Mouse (Mus musculus): ENCODE data around the gene Hspa1l. TPM values are rescaled to one million over a fixed set of nuclear protein-coding genes. Genes with fewer than 3 reads are reported as not detected.

Hspa1l gene
- polyA plus RNA-seq, 1 experiment from 2014 or later = 0.16 TPM

DNA sequence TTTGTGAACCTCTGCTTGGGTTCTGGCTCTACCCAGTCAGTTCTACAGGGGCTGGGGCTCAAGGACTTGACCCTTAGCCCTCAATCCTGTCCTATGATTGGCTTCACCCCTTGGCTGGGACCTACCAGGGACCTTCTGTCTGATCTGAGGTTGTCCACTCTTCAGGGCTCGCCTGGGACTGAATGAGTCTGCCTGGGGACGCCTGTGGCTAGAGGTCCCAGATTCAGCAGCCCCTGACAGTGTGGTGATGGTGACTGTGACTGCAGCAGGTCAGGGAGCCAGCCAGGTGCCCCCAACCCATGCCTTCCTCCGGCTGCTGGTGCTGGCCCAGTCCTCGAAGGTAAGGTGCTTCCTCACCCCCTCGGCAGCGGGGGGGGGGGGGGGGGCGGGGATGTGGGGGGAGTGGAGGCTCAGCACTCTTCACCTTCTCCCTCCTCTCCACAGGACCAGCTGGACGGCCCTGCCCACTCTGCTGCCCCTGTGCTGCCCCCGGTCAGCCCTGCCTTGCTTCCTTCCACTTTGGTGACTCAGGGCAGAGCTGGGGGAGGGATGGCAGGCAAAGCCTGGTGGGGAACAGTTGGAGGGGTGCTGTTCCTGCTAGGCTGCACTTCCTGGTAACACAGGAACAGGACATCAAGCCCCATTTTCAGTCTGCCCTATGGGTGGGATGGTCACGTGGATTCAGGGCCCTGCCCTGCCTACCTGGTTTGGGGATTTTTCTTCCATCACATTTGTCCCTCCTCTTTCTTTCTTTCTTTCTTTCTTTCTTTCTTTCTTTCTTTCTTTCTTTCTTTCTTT is 52.4 kb downstream of the Hspa1l start:
- Histone ChIP-seq H3K4me2 (replicated peaks) (no peak overlapping the region), H3K4me3 (replicated peaks) (no peak overlapping the region), H3K27ac (no peak overlapping the region), H3K36me3 (no peaks in the 10 kb centered on the region), H3K9ac (no peak overlapping the region), H3K9me3 (no peaks in the 10 kb centered on the region), H3K4me1 (replicated peaks) (peaks cover 50% of the 10 kb centered on the region), H3K27me3 (replicated peaks) (no peaks in the 10 kb centered on the region)
- no peak for ATAC-seq
- 68% methylated on average over 8 of the region's 10 CpGs for WGBS

DNA sequence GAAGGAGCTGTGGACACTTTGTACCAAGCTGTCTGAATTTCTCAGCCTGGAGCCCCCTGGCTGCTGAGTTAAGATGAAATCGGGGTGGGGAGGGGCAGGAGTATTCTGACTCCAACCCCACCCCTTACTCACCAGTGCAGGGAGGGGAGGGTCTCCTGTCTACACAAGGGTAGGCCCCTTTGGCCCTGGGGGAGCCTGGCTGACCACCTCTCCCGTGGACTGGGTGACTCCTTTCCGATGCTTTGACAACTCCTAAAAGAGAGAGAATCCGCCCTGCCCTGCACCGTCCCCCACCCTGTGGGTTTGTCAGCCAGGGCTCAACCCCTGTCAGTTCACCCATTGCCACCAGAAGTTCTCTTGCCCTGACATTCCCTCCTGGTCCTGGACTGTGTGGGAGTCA is 53.7 kb downstream of the Hspa1l start:
- no peak overlapping the region for H3K4me3 ChIP-seq (replicated peaks)
- ATAC-seq = no peak
- H3K9ac ChIP-seq = peak overlapping the region; percentile 20
- H3K4me1 ChIP-seq (replicated peaks) = peaks cover 51% of the 10 kb centered on the region
- no peaks in the 10 kb centered on the region for H3K27me3 ChIP-seq (replicated peaks)
- H3K9me3 ChIP-seq = no peaks in the 10 kb centered on the region
- H3K27ac ChIP-seq = 0 out of 2 replicates have a peak overlapping the region, but pooled peaks have one; percentile 36
- 78% methylated on average over 5 of the region's 5 CpGs for WGBS
- peak overlapping the region; percentile 11; the same call in 1 of the 2 replicates for H3K4me2 ChIP-seq (replicated peaks)
- no peaks in the 10 kb centered on the region for H3K36me3 ChIP-seq

DNA sequence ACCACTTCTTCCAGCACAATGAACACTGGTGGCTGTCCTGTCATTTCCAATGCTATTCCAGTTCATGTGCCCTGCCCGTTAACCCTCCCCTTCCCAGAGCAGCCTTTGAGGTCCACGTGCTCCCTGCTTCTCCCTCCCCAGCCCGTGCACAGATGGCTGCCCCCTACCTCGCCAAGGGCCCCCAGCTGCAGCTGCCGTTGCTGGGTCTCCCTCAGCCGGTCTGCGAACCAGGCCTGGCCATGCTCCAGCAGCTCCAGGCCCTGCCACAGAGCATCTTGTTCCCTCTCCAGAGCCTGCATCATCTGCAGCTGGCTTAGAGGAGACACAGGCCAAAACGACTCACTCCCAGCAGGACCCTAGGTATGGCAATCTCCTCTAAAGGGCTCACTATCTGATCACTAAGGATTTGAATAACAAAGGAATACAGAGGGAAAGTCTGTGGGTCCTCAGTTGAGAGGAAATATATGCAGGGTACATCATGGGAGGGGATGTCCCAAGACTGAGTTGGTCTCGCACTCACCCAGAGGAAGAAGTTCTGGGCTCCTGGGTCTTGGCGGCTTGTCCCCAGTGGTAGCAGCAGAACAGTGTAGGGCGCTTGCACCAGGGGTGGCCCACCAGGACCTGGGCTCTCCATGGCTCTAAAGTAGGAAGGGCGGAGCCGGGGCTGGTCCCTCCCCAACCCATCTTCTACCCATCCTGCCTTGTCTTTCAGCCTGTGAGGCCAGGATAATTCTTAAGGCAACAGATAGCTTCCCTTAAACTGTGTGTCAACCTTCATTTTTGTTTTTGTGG is 55.0 kb downstream of the Hspa1l start, which contains the start of gene Sapcd1:
TSS of gene Sapcd1 (minus strand) at position 740 of the 792 bp plus-strand sequence.
- Histone ChIP-seq H3K27me3 (replicated peaks) (no peaks in the 10 kb centered on the region), H3K4me3 (replicated peaks) (0 out of 2 replicates have a peak within 1 kb of the TSS, but pooled peaks have one; percentile 10), H3K4me2 (replicated peaks) (peak within 1 kb of the TSS; percentile 44), H3K27ac (peak within 1 kb of the TSS; percentile 54), H3K4me1 (replicated peaks) (peaks cover 46% of the 10 kb centered on the region), H3K9ac (0 out of 2 replicates have a peak within 1 kb of the TSS, but pooled peaks have one; percentile 26), H3K9me3 (no peaks in the 10 kb centered on the region), H3K36me3 (no peaks in the 10 kb centered on the region)
- 42% methylated on average over 13 of the region's 13 CpGs for WGBS
- peak; percentile 66 for ATAC-seq

DNA sequence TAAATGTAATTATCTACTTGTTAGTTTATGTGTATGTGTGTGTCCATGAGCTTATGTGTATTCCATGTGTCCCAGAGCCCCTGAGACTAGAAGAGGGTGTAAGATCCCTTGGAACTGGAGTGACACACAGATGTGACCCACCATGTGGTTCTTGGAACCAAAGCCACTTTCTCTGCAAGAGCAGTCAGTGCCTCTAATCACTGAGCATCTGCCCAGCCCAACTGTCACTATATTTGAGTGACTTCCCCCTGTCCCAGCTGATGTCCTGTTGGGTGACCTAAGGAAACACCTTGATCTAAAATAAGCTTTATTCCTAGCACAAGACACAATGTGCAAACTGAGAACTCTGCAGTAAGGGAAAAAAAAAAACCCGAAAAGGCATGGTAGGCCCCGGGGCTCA is 55.8 kb downstream of the Hspa1l start:
- WGBS = 65% methylated on average over 2 of the region's 2 CpGs
- no peak overlapping the region for H3K4me3 ChIP-seq (replicated peaks)
- H3K9ac ChIP-seq = no peak overlapping the region

More for the DNA sequence above, 55.8 kb downstream of the Hspa1l start:
- no peak for ATAC-seq
- 0 out of 2 replicates have a peak overlapping the region, but pooled peaks have one; percentile 25 for H3K27ac ChIP-seq
- H3K4me1 ChIP-seq (replicated peaks) = peaks cover 46% of the 10 kb centered on the region
- no peaks in the 10 kb centered on the region for H3K36me3 ChIP-seq
- H3K4me2 ChIP-seq (replicated peaks) = no peak overlapping the region
- no peaks in the 10 kb centered on the region for H3K9me3 ChIP-seq
- H3K27me3 ChIP-seq (replicated peaks) = no peaks in the 10 kb centered on the region

Other genes starting within 250 kb of the Hspa1l start
- gene C4b, start 228.8 kb upstream of the Hspa1l start, polyA plus RNA-seq (2015; fragmentation: Nextera tagmentation; extraction: Ambion mirVana) = 0.33 and 1.4 TPM in 2 replicates
- 0.38 and 18.1 TPM in 2 replicates for gene Cyp21a1, start 168.1 kb upstream of the Hspa1l start, polyA plus RNA-seq (2015; fragmentation: Nextera tagmentation; extraction: Ambion mirVana)
- 25.1 and 30.3 TPM in 2 replicates for gene Stk19, start 135.8 kb upstream of the Hspa1l start, polyA plus RNA-seq (2015; fragmentation: Nextera tagmentation; extraction: Ambion mirVana)
- 51.8 and 58.6 TPM in 2 replicates for gene Dxo, start 135.7 kb upstream of the Hspa1l start, polyA plus RNA-seq (2015; fragmentation: Nextera tagmentation; extraction: Ambion mirVana)
- gene Skiv2l, start 122.5 kb upstream of the Hspa1l start, polyA plus RNA-seq (2015; fragmentation: Nextera tagmentation; extraction: Ambion mirVana) = 39.9 and 42.5 TPM in 2 replicates
- gene Nelfe, start 122.3 kb upstream of the Hspa1l start, polyA plus RNA-seq (2015; fragmentation: Nextera tagmentation; extraction: Ambion mirVana) = 98.4 and 106 TPM in 2 replicates
- 52.1 and 63.5 TPM in 2 replicates for gene Cfb, start 110.2 kb upstream of the Hspa1l start, polyA plus RNA-seq (2015; fragmentation: Nextera tagmentation; extraction: Ambion mirVana)
- 2.5 and 2.8 TPM in 2 replicates for gene Zbtb12, start 93.2 kb upstream of the Hspa1l start, polyA plus RNA-seq (2015; fragmentation: Nextera tagmentation; extraction: Ambion mirVana)
- gene Gm20547, start 90.7 kb upstream of the Hspa1l start, polyA plus RNA-seq (2015; fragmentation: Nextera tagmentation; extraction: Ambion mirVana) = not detected in 2 replicates
- gene C2, start 74.4 kb upstream of the Hspa1l start, polyA plus RNA-seq (2015; fragmentation: Nextera tagmentation; extraction: Ambion mirVana) = 14.9 and 16.0 TPM in 2 replicates
- 61.2 and 67.6 TPM in 2 replicates for gene Ehmt2, start 74.2 kb upstream of the Hspa1l start, polyA plus RNA-seq (2015; fragmentation: Nextera tagmentation; extraction: Ambion mirVana)
- gene Slc44a4, start 58.2 kb upstream of the Hspa1l start, polyA plus RNA-seq (2015; fragmentation: Nextera tagmentation; extraction: Ambion mirVana) = 56.2 and 60.4 TPM in 2 replicates
- 118 and 134 TPM in 2 replicates for gene Neu1, start 41.5 kb upstream of the Hspa1l start, polyA plus RNA-seq (2015; fragmentation: Nextera tagmentation; extraction: Ambion mirVana)
- 0.43 TPM in 2 replicates for gene Hspa1b, start 13.5 kb upstream of the Hspa1l start, polyA plus RNA-seq (2015; fragmentation: Nextera tagmentation; extraction: Ambion mirVana)
- not detected in 2 replicates for gene Gm20481, start 2.8 kb upstream of the Hspa1l start, polyA plus RNA-seq (2015; fragmentation: Nextera tagmentation; extraction: Ambion mirVana)
- gene Hspa1a, start 547 bp upstream of the Hspa1l start, polyA plus RNA-seq (2015; fragmentation: Nextera tagmentation; extraction: Ambion mirVana) = 6.2 and 6.3 TPM in 2 replicates
- 187 and 190 TPM in 2 replicates for gene Lsm2, start 9.2 kb downstream of the Hspa1l start, polyA plus RNA-seq (2015; fragmentation: Nextera tagmentation; extraction: Ambion mirVana)
- 117 and 141 TPM in 2 replicates for gene Vars, start 28.3 kb downstream of the Hspa1l start, polyA plus RNA-seq (2015; fragmentation: Nextera tagmentation; extraction: Ambion mirVana)
- gene Vwa7, start 43.9 kb downstream of the Hspa1l start, polyA plus RNA-seq (2015; fragmentation: Nextera tagmentation; extraction: Ambion mirVana) = 0.21 and 0.35 TPM in 2 replicates
- gene Sapcd1, start 55.3 kb downstream of the Hspa1l start, polyA plus RNA-seq (2015; fragmentation: Nextera tagmentation; extraction: Ambion mirVana) = 11.4 and 13.5 TPM in 2 replicates
- 3.0 and 3.1 TPM in 2 replicates for gene Msh5, start 74.0 kb downstream of the Hspa1l start, polyA plus RNA-seq (2015; fragmentation: Nextera tagmentation; extraction: Ambion mirVana)
- gene Clic1, start 77.3 kb downstream of the Hspa1l start, polyA plus RNA-seq (2015; fragmentation: Nextera tagmentation; extraction: Ambion mirVana) = 385 and 387 TPM in 2 replicates
- 185 and 190 TPM in 2 replicates for gene Ddah2, start 86.3 kb downstream of the Hspa1l start, polyA plus RNA-seq (2015; fragmentation: Nextera tagmentation; extraction: Ambion mirVana)
- gene Ly6g6c, start 92.7 kb downstream of the Hspa1l start, polyA plus RNA-seq (2015; fragmentation: Nextera tagmentation; extraction: Ambion mirVana) = not detected in 2 replicates
- 0.23 and 0.35 TPM in 2 replicates for gene Mpig6b, start 93.5 kb downstream of the Hspa1l start, polyA plus RNA-seq (2015; fragmentation: Nextera tagmentation; extraction: Ambion mirVana)
- 1.9 and 2.6 TPM in 2 replicates for gene Ly6g6e, start 104.2 kb downstream of the Hspa1l start, polyA plus RNA-seq (2015; fragmentation: Nextera tagmentation; extraction: Ambion mirVana)
- gene Ly6g6d, start 105.4 kb downstream of the Hspa1l start, polyA plus RNA-seq (2015; fragmentation: Nextera tagmentation; extraction: Ambion mirVana) = 5.8 and 5.9 TPM in 2 replicates
- gene Ly6g6f, start 112.9 kb downstream of the Hspa1l start, polyA plus RNA-seq (2015; fragmentation: Nextera tagmentation; extraction: Ambion mirVana) = 0.24 and 0.33 TPM in 2 replicates
- 92.1 and 96.4 TPM in 2 replicates for gene Abhd16a, start 116.6 kb downstream of the Hspa1l start, polyA plus RNA-seq (2015; fragmentation: Nextera tagmentation; extraction: Ambion mirVana)
- gene Ly6g5c, start 135.6 kb downstream of the Hspa1l start, polyA plus RNA-seq (2015; fragmentation: Nextera tagmentation; extraction: Ambion mirVana) = not detected in 2 replicates
- gene Ly6g5b, start 142.7 kb downstream of the Hspa1l start, polyA plus RNA-seq (2015; fragmentation: Nextera tagmentation; extraction: Ambion mirVana) = 0.83 and 0.85 TPM in 2 replicates
- 17.7 and 19.1 TPM in 2 replicates for gene Gpank1, start 148.8 kb downstream of the Hspa1l start, polyA plus RNA-seq (2015; fragmentation: Nextera tagmentation; extraction: Ambion mirVana)
- 248 and 271 TPM in 2 replicates for gene Csnk2b, start 149.3 kb downstream of the Hspa1l start, polyA plus RNA-seq (2015; fragmentation: Nextera tagmentation; extraction: Ambion mirVana)
- 13.6 and 13.7 TPM in 2 replicates for gene D17H6S53E, start 153.7 kb downstream of the Hspa1l start, polyA plus RNA-seq (2015; fragmentation: Nextera tagmentation; extraction: Ambion mirVana)
- gene Apom, start 159.3 kb downstream of the Hspa1l start, polyA plus RNA-seq (2015; fragmentation: Nextera tagmentation; extraction: Ambion mirVana) = 10.4 and 13.7 TPM in 2 replicates
- 45.2 and 46.4 TPM in 2 replicates for gene Bag6, start 162.5 kb downstream of the Hspa1l start, polyA plus RNA-seq (2015; fragmentation: Nextera tagmentation; extraction: Ambion mirVana)
- 125 and 131 TPM in 2 replicates for gene Prrc2a, start 192.2 kb downstream of the Hspa1l start, polyA plus RNA-seq (2015; fragmentation: Nextera tagmentation; extraction: Ambion mirVana)
- gene Aif1, start 203.4 kb downstream of the Hspa1l start, polyA plus RNA-seq (2015; fragmentation: Nextera tagmentation; extraction: Ambion mirVana) = 20.6 and 21.7 TPM in 2 replicates
- gene Lst1, start 215.7 kb downstream of the Hspa1l start, polyA plus RNA-seq (2015; fragmentation: Nextera tagmentation; extraction: Ambion mirVana) = 18.9 and 19.4 TPM in 2 replicates
- 5.0 and 5.2 TPM in 2 replicates for gene Ltb, start 221.7 kb downstream of the Hspa1l start, polyA plus RNA-seq (2015; fragmentation: Nextera tagmentation; extraction: Ambion mirVana)
- 0.19 TPM in 1 of 2 replicates, not detected in the other for gene Tnf, start 229.3 kb downstream of the Hspa1l start, polyA plus RNA-seq (2015; fragmentation: Nextera tagmentation; extraction: Ambion mirVana)
- gene Lta, start 232.6 kb downstream of the Hspa1l start, polyA plus RNA-seq (2015; fragmentation: Nextera tagmentation; extraction: Ambion mirVana) = 1.1 TPM in 2 replicates
- 0.59 and 0.81 TPM in 2 replicates for gene Gm16181, start 248.1 kb downstream of the Hspa1l start, polyA plus RNA-seq (2015; fragmentation: Nextera tagmentation; extraction: Ambion mirVana)

Data from intestine, embryonic 15.5 days (tissue).